Mouse (Mus musculus): ENCODE measurements around the gene Krt7.

DNA sequence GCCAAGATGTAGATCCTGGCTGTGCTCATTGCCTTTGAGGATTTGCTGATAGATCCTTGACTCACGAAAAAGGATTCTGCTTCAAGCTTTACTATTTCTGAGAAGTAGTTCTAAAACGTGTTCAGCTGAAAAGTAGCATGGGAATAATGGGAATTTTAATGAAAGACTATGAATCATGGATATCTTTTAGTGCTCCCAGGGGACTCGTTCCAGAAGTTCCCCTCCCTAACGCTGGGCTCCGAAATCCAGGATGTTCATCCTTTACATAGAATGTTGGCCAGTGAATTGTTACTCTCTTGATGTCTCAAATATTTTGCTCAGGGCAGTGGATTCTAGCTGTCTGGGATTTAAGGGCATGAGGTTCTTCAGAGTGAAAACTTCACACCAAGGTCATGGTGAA, 18.6 kb upstream of the Krt7 start:
- TF ChIP-seq ZKSCAN1 (IDR thresholded peaks at IDR 0.05; ENCODE audit: borderline replicate concordance, low read depth, low read length) (no peak), TCF12 (IDR thresholded peaks at IDR 0.05; ENCODE audit: low read depth, low read length) (no peak), POLR2A (IDR thresholded peaks at IDR 0.05; ENCODE audit: low read depth, low read length) (no peak), NELFE (IDR thresholded peaks at IDR 0.05; ENCODE audit: low read depth, low read length) (no peak), CTCF (conservative IDR thresholded peaks at IDR 0.05 in 1 of 2, IDR thresholded peaks at IDR 0.05 in 1 of 2; ENCODE audit: low read depth in 2 of 2, low read length in 2 of 2) (no peak), MXI1 (IDR thresholded peaks at IDR 0.05; ENCODE audit: low read depth, low read length) (no peak)
